ENCODE assay signal across 8 mouse cellular contexts in the genomic region with DNA sequence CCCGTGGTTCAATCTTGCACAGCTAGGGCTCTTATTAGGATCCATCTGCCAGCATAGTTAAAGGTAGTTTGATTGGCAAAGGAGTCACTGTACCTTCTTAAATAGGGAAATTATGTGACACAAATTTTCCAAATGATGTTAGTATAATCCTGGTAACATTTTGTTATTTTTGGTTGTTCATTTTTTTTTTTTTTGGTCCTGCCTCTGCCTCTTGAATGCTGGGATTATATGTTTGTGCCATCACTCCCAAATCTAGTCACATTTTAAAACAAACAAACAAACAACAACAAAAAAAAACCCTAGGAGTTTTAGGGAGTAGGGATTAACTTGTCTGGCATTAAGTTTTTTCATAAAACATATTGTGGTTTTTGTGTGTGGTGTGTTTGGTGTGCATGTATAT. TPM values are rescaled to one million over a fixed set of nuclear protein-coding genes. Genes with fewer than 3 reads are reported as not detected.
DNase-seq lines count a peak whose midpoint lies in the region; ATAC-seq lines count a peak whose summit lies in the region.

Mrpl35 (minus strand) TSS at position 101 of the 400 bp plus-strand sequence.

- no peak within 1 kb of the TSS for H3K27ac ChIP-seq in lung, embryonic 15.5 days
- no peak within 1 kb of the TSS for H3K27ac ChIP-seq in embryonic facial prominence, embryonic 11.5 days (replicated peaks; ENCODE audit: low read depth, low read length)
- no peak within 1 kb of the TSS for H3K27ac ChIP-seq in limb, embryonic 13.5 days

- H3K36me3 ChIP-seq in lung, embryonic 15.5 days, result no peaks in the 10 kb centered on the region
- no peaks in the 10 kb centered on the region for H3K36me3 ChIP-seq in embryonic facial prominence, embryonic 11.5 days (replicated peaks; ENCODE audit: control insufficient read depth, insufficient read depth, low read depth, low read length)
- H3K36me3 ChIP-seq in limb, embryonic 13.5 days, result no peaks in the 10 kb centered on the region

- no peaks in the 10 kb centered on the region for H3K9me3 ChIP-seq in lung, embryonic 15.5 days
- no peaks in the 10 kb centered on the region for H3K9me3 ChIP-seq in embryonic facial prominence, embryonic 11.5 days (replicated peaks; ENCODE audit: control insufficient read depth, low read length)
- H3K9me3 ChIP-seq in limb, embryonic 13.5 days, result no peaks in the 10 kb centered on the region

- DNase-seq in lung, adult 18-20 months, result no peak
- DNase-seq in embryonic facial prominence, embryonic 11.5 days (ENCODE audit: low spot score), result no peak
- no peak for DNase-seq in heart, postnatal 14 days
- no peak for DNase-seq in embryo, embryonic 10.5 days (ENCODE audit: low spot score)
- DNase-seq in urinary bladder, adult 18-20 months (ENCODE audit: low spot score in 2 of 2), result no peak
- no peak for DNase-seq in spleen, postnatal 4 days (ENCODE audit: low spot score in 2 of 2)

- WGBS in lung, embryonic 15.5 days, result 41% methylated on average over 1 of the region's 1 CpGs
- WGBS in embryonic facial prominence, embryonic 11.5 days, result 44% methylated on average over 1 of the region's 1 CpGs
- 45% methylated on average over 1 of the region's 1 CpGs for WGBS in limb, embryonic 13.5 days

- H3K4me2 ChIP-seq in lung, embryonic 15.5 days, result no peak within 1 kb of the TSS
- no peak within 1 kb of the TSS for H3K4me2 ChIP-seq in embryonic facial prominence, embryonic 11.5 days (ENCODE audit: low read depth, low read length)
- H3K4me2 ChIP-seq in limb, embryonic 13.5 days (replicated peaks), result no peak within 1 kb of the TSS

- 0 out of 2 replicates have a peak, but pooled peaks cover 2% of the 10 kb centered on the region for H3K27me3 ChIP-seq in lung, embryonic 15.5 days
- no peaks in the 10 kb centered on the region for H3K27me3 ChIP-seq in embryonic facial prominence, embryonic 11.5 days (ENCODE audit: control insufficient read depth, insufficient read depth, low read length)
- no peaks in the 10 kb centered on the region for H3K27me3 ChIP-seq in limb, embryonic 13.5 days

- intact Hi-C loops in heart, postnatal 14 days (cut with DNase I), result no loop called here

- ATAC-seq in lung, embryonic 15.5 days (ENCODE audit: borderline replicate concordance, extremely low read depth, low FRiP score, low TSS enrichment), result no peak
- ATAC-seq in embryonic facial prominence, embryonic 11.5 days (replicated peaks; ENCODE audit: insufficient number of reproducible peaks, low FRiP score, low TSS enrichment, low read depth), result no peak
- no peak for ATAC-seq in limb, embryonic 13.5 days (ENCODE audit: low FRiP score, low read depth)

- H3K9ac ChIP-seq in lung, embryonic 15.5 days, result no peak within 1 kb of the TSS
- H3K9ac ChIP-seq in embryonic facial prominence, embryonic 11.5 days (replicated peaks; ENCODE audit: low read length), result no peak within 1 kb of the TSS
- no peak within 1 kb of the TSS for H3K9ac ChIP-seq in limb, embryonic 13.5 days

- no peak within 1 kb of the TSS for H3K4me3 ChIP-seq in lung, embryonic 15.5 days
- H3K4me3 ChIP-seq in embryonic facial prominence, embryonic 11.5 days (ENCODE audit: low read depth, low read length), result no peak within 1 kb of the TSS
- H3K4me3 ChIP-seq in limb, embryonic 13.5 days, result no peak within 1 kb of the TSS

- H3K4me1 ChIP-seq in lung, embryonic 15.5 days, result peaks cover 18% of the 10 kb centered on the region
- H3K4me1 ChIP-seq in embryonic facial prominence, embryonic 11.5 days (ENCODE audit: control insufficient read depth, insufficient read depth, low read length), result no peaks in the 10 kb centered on the region
- H3K4me1 ChIP-seq in limb, embryonic 13.5 days, result peaks cover 14% of the 10 kb centered on the region

RNA-seq across cellular contexts. Expression of gene Mrpl35, which starts in this region (rescaled TPM):
- 59.0 and 59.3 TPM in 2 replicates for polyA plus RNA-seq in lung, embryonic 15.5 days (2015; fragmentation: Nextera tagmentation; extraction: Ambion mirVana)
- polyA plus RNA-seq in embryonic facial prominence, embryonic 11.5 days (2014; fragmentation: Nextera tagmentation; extraction: Ambion mirVana), result 68.1 and 73.0 TPM in 2 replicates
- total RNA-seq in heart, postnatal 14 days (2021), result 10 to 100 TPM; 45.3 to 48.3 TPM
- 62.5 and 62.7 TPM in 2 replicates for polyA plus RNA-seq in limb, embryonic 13.5 days (2015; fragmentation: Nextera tagmentation; extraction: Ambion mirVana)
